Mouse (Mus musculus) kidney, adult 18-20 months (tissue): ENCODE data around the gene Ifi207.
"Not testable (repeated sequence)": the region's sequence is repeated elsewhere in the genome, so short reads cannot be mapped to it uniquely, and the experiment has no call there.

Experiments used
- DNase-seq: peaks from one replicate; pipeline ENCODE4 v3.0.0; 2021

The Ifi207 gene

DNA sequence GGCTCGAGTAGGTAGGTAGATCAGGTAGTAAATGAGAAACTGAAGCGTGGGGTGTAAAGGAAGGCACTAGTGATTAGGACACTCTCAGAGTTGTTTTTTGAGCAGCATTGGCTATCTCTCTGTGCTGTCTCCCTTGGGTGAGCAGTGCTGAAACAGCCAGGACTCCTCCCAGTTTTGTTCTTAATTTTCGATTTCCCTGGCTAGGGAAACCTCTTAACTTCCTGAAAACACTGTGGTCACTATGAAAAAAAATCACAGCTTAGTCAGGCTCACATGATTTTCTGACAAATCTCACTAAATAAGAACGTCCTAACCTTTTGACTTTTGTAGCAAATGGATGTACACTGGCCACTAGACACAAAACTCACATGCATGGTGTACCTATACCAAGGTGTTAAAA is at the start of gene Ifi207:
Gene Ifi207 (minus strand): TSS at position 92 of the 400 bp plus-strand sequence.
- DNase-seq, result no peak

DNA sequence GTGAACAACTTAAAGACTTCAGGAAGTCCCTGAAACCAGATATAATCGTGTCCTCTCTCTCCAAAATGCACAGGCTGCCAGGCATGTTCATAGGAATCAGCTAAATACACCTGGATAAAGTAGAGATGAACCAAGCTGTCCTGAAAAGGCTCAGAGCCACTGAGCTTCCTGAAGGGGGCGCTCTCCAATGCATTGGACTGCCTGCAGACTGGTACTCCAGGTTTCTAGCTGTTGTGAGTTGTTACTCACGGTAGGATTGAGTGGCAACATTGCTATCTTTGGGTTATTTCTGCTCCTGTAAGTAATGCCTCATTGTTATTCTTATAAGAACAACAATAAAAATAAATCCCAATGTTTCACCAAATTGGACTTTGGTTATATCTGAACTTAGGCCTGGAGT is 31.9 kb upstream of the Ifi207 start:
- DNase-seq, result not testable (repeated sequence)

DNA sequence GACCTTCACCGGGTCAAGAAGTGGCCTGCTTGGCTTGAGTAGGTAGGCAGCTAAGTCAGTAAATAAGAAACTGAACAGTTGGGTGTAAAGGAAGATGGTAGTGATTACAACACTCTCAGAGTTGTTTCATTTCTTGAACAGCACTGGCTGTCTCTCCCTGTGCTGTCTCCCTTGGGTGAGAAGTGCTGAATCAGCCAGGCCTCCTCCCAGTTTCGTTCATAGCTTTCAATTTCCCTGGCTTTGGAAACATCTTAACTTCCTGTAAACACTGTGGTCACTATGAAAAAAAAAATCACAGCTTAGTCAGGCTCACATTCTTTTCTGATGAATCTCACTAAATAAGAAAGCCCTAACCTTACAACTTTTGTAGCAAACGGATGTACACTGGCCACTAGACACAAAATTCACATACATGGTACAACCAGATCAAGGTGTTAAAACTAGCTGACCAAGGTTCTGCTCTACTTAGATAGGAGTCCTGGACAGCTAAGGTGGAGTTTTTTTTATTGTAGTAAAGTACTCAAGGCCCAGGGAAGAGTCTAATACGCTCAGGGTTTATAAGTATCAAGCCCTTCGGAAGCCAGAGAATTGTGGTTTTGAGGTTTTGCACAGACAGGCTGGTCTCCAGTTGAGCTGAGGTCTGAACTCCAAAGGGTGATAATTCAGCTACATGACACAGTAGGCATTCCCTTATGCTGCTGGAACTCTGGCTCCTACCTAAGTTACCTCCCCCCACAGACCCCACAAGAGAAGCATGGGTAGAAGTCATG is 25.5 kb upstream of the Ifi207 start, which contains the start of gene Ifi204:
Gene Ifi204 (minus strand): TSS at position 96 of the 770 bp plus-strand sequence.
- peak; percentile 29 for DNase-seq

DNA sequence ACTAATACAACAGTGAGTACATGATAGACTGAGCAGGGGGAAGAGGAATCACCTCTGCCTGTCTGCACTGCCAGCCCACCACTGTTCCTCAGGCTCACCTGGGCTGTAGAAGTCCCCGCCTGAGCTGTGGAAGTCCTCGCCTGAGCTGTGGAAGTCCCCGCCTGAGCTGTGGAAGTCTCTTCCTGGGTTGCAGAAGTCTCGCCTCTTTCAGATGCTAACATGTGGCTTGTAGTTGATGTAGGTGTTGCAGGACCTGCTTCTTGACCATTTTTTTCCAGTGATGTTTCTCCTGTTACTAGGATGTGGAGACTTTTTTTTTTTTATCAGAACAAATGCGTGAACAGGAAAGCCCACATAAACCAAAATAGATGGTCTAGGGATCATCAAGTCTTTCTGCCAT is 18.5 kb upstream of the Ifi207 start:
- DNase-seq, result not testable (repeated sequence)

DNA sequence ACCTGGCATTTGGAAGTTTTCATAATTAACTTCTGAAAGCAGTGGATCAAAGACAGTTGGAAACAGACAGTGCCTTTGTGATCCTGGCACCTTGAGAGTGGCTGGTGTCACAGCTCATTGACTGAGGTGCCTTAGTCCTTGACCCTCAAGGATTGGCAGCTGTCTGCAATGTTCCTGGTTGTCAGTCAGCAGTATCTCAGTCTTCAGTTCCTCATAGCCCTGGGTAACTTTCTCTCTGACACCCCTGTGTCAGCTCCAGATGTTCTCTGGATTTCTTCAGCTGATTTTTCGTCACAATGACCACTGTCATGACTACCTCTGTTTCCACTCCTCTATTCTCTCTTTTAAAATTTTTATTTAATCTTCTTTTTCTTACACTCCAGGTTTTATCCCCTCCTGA is 715 bp upstream of the Ifi207 start:
- DNase-seq, result no peak

DNA sequence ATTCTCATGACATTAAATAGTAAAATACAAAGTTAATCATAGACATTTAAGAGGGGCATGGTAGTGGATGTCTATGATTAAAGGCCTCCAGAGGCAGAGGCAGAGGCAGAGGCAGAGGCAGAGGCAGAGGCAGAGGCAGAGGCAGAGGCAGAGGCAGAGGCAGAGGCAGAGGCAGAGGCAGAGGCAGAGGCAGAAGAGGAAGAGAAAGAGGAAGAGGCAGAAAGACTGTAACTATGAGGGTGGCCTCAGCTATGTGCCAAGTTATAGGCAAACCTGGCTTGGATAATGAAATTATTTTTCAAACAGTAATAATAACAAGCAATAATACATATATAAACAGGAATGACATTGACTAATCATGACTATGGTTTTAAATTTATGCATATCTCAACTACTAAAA is 1.0 kb downstream of the Ifi207 start:
- DNase-seq, result no peak

DNA sequence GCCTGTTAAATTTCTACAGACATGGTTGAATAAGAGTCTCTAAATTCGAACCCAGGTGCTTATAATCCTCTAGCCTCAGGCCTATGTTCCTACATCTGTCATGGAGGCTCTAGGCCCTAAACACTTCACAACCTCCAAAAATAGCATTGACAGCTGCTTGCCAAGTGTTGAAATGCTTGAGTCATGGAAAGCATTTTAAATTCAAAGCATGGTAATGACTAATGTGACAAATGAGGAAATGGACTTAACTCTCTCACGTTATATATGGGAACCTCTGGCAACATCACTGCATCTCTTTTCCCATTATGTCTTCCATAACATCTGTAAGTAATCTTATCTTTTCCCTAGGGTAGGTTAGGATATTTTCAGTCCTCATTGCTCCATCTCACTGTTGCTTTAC is 4.6 kb downstream of the Ifi207 start:
- no peak for DNase-seq

DNA sequence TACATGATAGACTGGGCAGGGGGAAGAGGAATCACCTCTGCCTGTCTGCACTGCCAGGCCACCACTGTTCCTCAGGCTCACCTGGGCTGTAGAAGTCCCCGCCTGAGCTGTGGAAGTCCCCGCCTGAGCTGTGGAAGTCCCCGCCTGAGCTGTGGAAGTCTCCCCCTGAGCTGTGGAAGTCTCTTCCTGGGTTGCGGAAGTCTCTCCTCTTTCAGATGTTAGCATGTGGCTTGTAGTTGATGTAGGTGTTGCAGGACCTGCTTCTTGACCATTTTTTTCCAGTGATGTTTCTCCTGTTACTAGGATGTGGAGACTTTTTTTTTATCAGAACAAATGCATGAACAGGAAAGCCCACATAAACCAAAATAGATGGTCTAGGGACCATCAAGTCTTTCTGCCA is 6.5 kb downstream of the Ifi207 start:
- not testable (repeated sequence) for DNase-seq

DNA sequence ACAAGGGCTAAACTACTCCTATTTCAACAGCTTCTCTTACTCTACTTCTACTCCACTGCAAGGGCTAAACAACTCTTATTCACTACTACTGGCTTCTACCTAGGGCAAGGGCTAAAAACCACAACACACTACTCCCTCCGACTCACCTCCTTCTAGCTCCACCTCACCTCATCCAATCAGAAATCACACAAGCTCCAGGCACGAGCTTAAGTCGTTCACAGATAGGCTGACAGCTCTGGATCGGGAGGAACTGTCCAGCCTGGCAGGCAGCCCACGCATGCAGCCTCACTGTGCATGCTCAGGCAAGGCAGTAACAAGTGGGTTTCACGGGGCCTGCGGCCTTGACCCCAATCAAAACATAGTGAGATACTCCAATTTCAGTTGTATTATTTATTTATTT is 8.3 kb downstream of the Ifi207 start:
- no peak for DNase-seq

DNA sequence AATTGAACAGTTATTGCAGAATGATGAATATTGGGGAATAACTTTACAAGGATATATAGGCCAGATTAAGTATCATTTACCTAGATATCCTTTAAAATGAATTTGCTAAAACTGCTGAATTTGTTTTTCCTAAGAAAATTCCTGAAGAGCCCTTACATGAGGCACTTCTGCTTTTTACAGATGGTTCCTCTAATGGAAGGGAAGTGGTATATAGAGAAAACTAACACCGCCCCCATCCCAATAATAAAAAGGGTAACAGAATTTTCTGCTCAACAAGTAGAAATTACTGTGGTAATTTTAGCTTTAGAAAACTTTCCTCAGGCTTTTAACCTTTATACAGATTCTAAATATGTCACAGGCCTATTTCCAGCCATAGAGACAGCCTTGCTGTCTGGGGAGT is 47.3 kb downstream of the Ifi207 start:
- no peak for DNase-seq

DNA sequence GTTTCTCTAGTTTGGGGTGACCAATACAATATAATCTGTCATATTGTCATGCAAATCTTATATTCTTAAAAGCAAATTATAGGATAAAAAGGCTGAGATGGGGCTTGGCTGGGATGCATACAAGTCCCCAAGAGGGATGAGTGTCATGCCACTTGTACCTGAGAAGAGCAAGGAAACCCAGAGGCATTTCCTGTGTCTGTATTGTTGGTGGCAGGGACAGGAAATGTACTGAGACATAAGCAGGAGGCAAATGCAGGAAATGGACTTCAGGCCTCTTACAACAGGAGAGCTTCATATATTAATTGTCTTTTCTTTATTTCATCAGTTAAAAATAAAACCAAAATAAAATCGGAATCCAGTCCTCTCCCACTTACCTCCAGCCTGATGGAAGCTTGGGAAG is 62.9 kb downstream of the Ifi207 start:
- not testable (repeated sequence) for DNase-seq

DNA sequence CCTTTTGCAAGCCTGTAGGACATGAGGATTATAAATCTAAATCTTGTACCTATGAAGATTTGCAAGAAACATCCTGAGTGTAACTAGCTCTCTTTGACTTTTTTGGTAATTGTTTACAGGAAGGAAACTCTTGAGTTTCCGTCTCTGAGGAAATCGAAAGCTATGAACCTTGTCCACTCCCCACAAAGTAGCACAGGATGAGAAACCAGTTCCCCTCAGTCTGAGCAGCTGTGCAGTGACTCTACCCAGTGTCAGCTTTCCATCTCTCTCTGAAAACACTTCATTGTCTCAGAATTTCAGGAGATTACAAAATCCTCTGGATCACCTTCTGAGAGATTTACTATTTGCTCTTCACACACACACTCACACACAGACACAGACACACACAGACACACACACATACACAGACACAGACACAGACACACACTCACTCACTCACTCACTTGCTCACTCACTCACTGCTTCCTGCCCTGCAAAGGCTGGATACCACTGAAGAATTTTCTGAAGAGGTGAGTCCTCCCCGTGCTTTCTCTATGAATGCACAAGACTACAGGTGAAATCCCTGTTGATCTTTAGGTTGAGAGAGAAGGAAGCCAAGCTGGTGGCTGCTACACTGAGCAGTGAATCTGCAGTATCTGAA is 68.0 kb downstream of the Ifi207 start, which contains the start of gene Ifi208:
Gene Ifi208 (plus strand): TSS at position 218 of the 640 bp plus-strand sequence.
- not testable (repeated sequence) for DNase-seq
